Mouse (Mus musculus) intestine, embryonic 16.5 days (tissue): ENCODE data around the gene Chd4. TPM values are rescaled to one million over a fixed set of nuclear protein-coding genes. Genes with fewer than 3 reads are reported as not detected.

ENCODE experiments used
- ATAC-seq: fragments of 200-750 bp; cut with Nextera tagmentation; 2 replicates; pipeline ENCODE4 v1.8.0; 2017; ENCODE audit warnings: moderate TSS enrichment, moderate library complexity
- H3K27ac ChIP-seq: fragments of 300-500 bp; sonication (generic); 2 replicates; pipeline ENCODE4 v1.5.1; 2014; ENCODE audit warnings: mild to moderate bottlenecking, low read length
- H3K27me3 ChIP-seq: fragments of 300-500 bp; sonication (generic); replicated peaks from 2 replicates; pipeline ENCODE4 v1.6.1; 2014; ENCODE audit warnings: low read length, control low read depth, mixed read lengths; ENCODE audit not compliant: control insufficient read depth, insufficient read depth
- H3K36me3 ChIP-seq: fragments of 300-500 bp; sonication (generic); 2 replicates; pipeline ENCODE4 v1.6.1; 2014; ENCODE audit warnings: low read length, control low read depth; ENCODE audit not compliant: control insufficient read depth, insufficient read depth
- H3K4me1 ChIP-seq: fragments of 300-500 bp; sonication (generic); 2 replicates; pipeline ENCODE4 v1.6.1; 2014; ENCODE audit warnings: low read length, control low read depth, mixed read lengths; ENCODE audit not compliant: control insufficient read depth, insufficient read depth
- H3K4me2 ChIP-seq: fragments of 300-500 bp; sonication (generic); 2 replicates; pipeline ENCODE4 v1.6.1; 2014; ENCODE audit warnings: low read depth, low read length, control low read depth
- H3K4me3 ChIP-seq: fragments of 300-500 bp; sonication (generic); 2 replicates; pipeline ENCODE4 v1.5.1; 2014; ENCODE audit warnings: mild to moderate bottlenecking, low read length
- H3K9ac ChIP-seq: fragments of 300-500 bp; sonication (generic); 2 replicates; pipeline ENCODE4 v1.6.1; 2014; ENCODE audit warnings: low read depth, low read length
- H3K9me3 ChIP-seq: fragments of 300-500 bp; sonication (generic); 2 replicates; pipeline ENCODE4 v1.6.1; 2016; ENCODE audit warnings: low read length, control low read depth; ENCODE audit not compliant: control insufficient read depth
- WGBS: fragments of 180-500 bp; shearing (Covaris S2); extraction: QIAGEN DNeasy Blood & Tissue Kit; methylation state at CpG from one replicate; pipeline ENCODE4 v1.1.7; 2014; 5-methylcytosine and 5-hydroxymethylcytosine counted together
- polyA plus RNA-seq: library from polyadenylated mRNA; unstranded; fragments of >200 nt; fragmentation: Nextera tagmentation; extraction: Ambion mirVana; gene quantifications from 2 replicates; pipeline ENCODE4 v1.2.1, GENCODE M21; 2015

The Chd4 gene
- polyA plus RNA-seq, 1 experiment from 2014 or later = 44.8 TPM

DNA sequence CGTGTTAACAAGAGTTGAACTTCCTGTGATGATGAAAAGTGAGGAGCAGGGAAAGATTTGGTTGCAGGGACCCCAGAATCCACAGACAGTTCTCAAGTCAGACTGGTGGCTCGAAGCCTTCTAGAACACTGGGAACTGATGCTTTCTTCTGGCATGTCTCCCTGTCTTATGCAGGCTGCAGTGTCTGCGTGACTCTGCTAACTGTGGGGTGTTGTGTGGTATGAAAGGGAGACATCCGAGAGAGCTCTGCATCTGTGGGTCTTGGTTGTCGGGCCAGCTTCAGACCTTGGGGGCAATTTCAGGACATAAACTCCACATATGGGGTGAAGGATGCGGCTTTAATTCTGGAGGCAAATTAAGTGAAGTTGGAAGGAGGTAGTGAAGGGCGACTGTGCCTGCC lies 50.4 kb downstream of the Chd4 start:
- Histone ChIP-seq H3K4me3 (peak overlapping the region; percentile 67), H3K27me3 (no peaks in the 10 kb centered on the region), H3K4me1 (peaks cover 42% of the 10 kb centered on the region), H3K27ac (no peak overlapping the region; the same call in 1 of the 2 replicates), H3K9ac (peak overlapping the region; percentile 79), H3K9me3 (no peaks in the 10 kb centered on the region), H3K4me2 (peak overlapping the region; percentile 75), H3K36me3 (peaks cover 12% of the 10 kb centered on the region; the same call in 1 of the 2 replicates)
- 64% methylated on average over 7 of the region's 7 CpGs for WGBS
- ATAC-seq = no peak

GRCm38 (mm10) chr6:125146797-125147196 lies 51.0 kb downstream of the Chd4 start:
- Histone ChIP-seq H3K27me3 (no peaks in the 10 kb centered on the region), H3K4me2 (peak overlapping the region; percentile 75), H3K4me3 (peak overlapping the region; percentile 6; the same call in 1 of the 2 replicates), H3K4me1 (peaks cover 42% of the 10 kb centered on the region), H3K9me3 (no peaks in the 10 kb centered on the region), H3K27ac (0 out of 2 replicates have a peak overlapping the region, but pooled peaks have one; percentile 18), H3K9ac (0 out of 2 replicates have a peak overlapping the region, but pooled peaks have one; percentile 14), H3K36me3 (peaks cover 5% of the 10 kb centered on the region; the same call in 1 of the 2 replicates)
- ATAC-seq = no peak
- 83% methylated on average over 4 of the region's 4 CpGs for WGBS

DNA sequence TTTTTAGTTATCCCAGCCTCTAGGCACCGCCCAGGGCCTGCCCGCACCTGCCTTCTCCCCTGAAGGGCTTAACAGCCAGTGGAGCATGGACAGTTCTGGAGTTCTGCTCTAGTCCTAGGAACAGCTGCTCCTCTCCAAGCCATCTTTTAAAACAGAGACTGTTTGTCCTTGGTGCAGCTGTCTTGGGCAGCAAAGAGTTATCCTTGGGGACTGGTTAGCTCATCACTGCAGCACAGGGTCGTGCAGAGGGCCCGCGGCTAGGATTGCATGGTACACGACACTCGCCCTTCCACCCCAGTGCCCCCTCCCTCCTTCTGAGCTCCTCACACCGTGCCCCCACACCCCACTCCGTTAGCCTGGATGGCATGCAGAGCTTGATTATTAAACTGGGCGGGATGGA lies 51.5 kb downstream of the Chd4 start:
- Histone ChIP-seq H3K4me2 (0 out of 2 replicates have a peak overlapping the region, but pooled peaks have one; percentile 75), H3K27me3 (no peaks in the 10 kb centered on the region), H3K4me1 (peaks cover 42% of the 10 kb centered on the region), H3K9me3 (no peaks in the 10 kb centered on the region), H3K27ac (0 out of 2 replicates have a peak overlapping the region, but pooled peaks have one; percentile 18), H3K9ac (no peak overlapping the region; the same call in 1 of the 2 replicates), H3K4me3 (no peak overlapping the region), H3K36me3 (0 out of 2 replicates have a peak, but pooled peaks cover 2% of the 10 kb centered on the region)
- 57% methylated on average over 10 of the region's 10 CpGs for WGBS
- no peak for ATAC-seq

DNA sequence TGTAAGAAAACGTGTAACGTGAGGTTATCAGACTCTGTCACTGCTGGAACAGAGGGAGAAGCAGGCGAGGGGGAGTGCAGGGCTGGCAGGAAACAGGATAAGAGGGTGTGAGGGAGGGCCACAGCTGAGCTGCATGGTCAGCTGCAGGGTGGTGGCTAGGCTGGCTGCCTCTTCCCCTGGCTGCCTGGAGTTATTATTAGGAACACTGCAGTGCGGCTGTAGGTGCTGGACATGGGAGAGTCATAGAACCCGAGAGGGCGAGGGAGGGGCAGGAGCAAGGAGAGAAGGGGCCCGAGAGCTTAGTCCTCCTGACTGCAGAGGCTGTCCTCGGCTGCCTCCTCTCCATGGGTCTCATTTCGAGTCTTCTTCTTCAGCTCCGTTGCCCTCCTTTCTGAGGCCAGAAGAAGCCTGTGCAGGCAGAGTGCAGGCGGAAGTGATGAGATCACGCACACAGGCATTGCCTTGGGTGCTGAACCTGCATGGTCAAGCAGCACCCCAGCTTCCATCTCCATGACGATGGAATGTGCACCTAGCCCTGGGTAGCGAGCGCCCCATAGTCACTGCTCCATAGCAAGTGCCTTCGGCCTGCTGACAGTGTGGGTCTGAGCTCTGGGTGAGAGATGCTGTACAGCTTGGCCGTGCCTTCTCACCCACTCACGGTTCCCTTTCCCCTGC lies 52.6 kb downstream of the Chd4 start:
- no peak overlapping the region for H3K4me2 ChIP-seq
- H3K27me3 ChIP-seq = no peaks in the 10 kb centered on the region
- no peaks in the 10 kb centered on the region for H3K36me3 ChIP-seq
- 61% methylated on average over 18 of the region's 18 CpGs for WGBS
- H3K9me3 ChIP-seq = no peaks in the 10 kb centered on the region
- peaks cover 42% of the 10 kb centered on the region for H3K4me1 ChIP-seq
- H3K27ac ChIP-seq = no peak overlapping the region
- no peak for ATAC-seq
- no peak overlapping the region for H3K4me3 ChIP-seq
- peak overlapping the region; percentile 35 for H3K9ac ChIP-seq

DNA sequence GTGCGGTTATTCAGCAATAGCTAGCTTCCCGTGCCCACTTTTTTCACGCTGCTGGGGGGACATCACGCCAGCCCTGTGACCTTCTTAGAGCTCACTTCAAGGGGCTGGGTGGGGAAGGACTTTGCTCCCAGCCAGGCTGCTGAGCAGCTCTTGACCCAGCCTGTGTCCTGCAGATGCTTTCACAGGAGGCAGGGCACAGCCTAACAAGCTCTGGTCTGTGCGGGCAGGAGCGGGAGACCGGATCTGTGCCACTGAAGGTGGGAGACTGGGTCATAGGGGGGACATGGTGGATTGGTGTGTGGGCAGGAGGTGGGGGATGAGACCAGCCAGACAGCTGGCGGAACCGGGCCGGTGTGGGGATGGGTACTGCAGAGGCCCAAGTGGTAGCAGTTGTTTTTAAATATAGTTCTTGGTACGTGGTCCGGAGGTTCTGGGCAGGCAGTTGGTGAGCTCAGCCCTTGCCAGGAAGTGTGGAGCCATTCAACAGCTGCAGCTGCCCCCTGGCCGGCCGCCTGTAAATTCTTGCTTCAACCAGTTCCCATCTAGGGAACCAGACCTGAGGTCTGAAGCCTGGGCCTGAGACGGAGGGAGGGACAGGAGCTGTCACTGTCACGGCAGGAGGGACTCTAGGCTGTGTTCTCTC lies 53.3 kb downstream of the Chd4 start:
- no peaks in the 10 kb centered on the region for H3K36me3 ChIP-seq
- no peak overlapping the region for H3K4me3 ChIP-seq
- H3K9ac ChIP-seq = peak overlapping the region; percentile 35; the same call in 1 of the 2 replicates
- WGBS = 68% methylated on average over 16 of the region's 16 CpGs
- no peak for ATAC-seq
- H3K9me3 ChIP-seq = no peaks in the 10 kb centered on the region
- no peak overlapping the region for H3K4me2 ChIP-seq
- H3K27me3 ChIP-seq = no peaks in the 10 kb centered on the region
- H3K4me1 ChIP-seq = peaks cover 42% of the 10 kb centered on the region
- H3K27ac ChIP-seq = 0 out of 2 replicates have a peak overlapping the region, but pooled peaks have one; percentile 5

DNA sequence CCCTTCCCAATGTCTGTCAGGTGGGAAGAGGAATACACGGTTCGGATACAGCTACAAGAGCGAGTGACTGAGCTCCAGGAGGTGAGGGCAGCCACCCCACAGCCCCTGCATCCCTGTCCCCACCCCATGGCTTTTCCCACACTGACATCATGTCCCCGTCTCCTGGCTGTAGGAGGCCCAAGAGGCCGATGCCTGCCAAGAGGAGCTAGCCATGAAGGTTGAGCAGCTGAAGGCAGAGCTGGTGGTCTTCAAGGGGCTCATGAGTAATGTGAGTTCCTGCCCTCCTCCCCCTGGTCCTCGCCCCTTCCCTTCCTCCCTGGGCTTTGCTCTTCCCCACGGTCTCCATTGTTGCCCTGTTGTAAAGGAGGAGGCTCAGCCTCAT lies 53.8 kb downstream of the Chd4 start:
- Histone ChIP-seq H3K27me3 (no peaks in the 10 kb centered on the region), H3K4me1 (peaks cover 42% of the 10 kb centered on the region), H3K4me3 (no peak overlapping the region), H3K9me3 (no peaks in the 10 kb centered on the region), H3K36me3 (no peaks in the 10 kb centered on the region), H3K4me2 (no peak overlapping the region), H3K9ac (no peak overlapping the region), H3K27ac (0 out of 2 replicates have a peak overlapping the region, but pooled peaks have one; percentile 1)
- 70% methylated on average over 7 of the region's 7 CpGs for WGBS
- ATAC-seq = no peak

DNA sequence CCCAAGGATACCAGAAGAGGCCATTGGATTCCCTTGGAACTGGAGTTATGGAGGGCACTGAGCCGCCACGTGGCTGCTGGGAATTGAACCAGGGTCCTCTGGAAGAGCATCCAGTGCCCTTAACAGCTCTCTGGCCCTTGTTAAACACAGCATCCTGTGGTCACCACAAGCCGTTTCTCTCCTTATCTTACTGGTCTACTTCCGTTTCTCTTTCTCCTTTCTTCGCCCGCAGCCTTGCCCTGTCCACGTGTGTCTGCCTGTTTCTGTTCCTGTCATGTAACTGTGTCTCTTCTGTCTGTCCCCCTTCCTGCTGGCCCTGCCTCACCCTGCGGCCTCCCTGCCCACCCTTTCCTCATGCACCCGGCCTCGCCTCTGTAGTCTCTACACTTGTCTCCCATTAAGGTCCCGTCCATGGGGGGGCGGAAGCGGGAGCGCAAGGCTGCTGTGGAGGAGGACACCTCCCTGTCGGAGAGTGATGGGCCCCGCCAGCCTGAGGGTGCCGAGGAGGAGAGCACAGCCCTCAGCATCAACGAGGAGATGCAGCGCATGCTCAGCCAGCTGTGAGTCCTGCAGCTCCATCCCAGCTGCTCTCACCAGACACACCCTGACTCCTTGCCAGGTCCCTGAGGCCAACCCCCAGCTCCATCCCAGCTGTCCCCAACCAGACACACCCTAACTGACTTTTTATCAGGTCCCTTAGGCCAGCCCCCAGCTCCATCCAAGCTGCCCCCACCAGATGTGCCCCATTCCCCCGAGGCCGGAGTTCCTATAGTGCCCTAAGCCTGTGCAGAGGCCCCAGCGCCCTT lies 56.6 kb downstream of the Chd4 start:
- 79% methylated on average over 22 of the region's 22 CpGs for WGBS
- Histone ChIP-seq H3K4me3 (no peak overlapping the region), H3K9ac (no peak overlapping the region), H3K4me1 (peaks cover 15% of the 10 kb centered on the region), H3K27me3 (no peaks in the 10 kb centered on the region), H3K4me2 (no peak overlapping the region), H3K27ac (no peak overlapping the region), H3K9me3 (no peaks in the 10 kb centered on the region), H3K36me3 (no peaks in the 10 kb centered on the region)
- no peak for ATAC-seq

GRCm38 (mm10) chr6:125153018-125153389 lies 57.2 kb downstream of the Chd4 start:
- H3K9ac ChIP-seq = no peak overlapping the region
- H3K4me1 ChIP-seq = peaks cover 12% of the 10 kb centered on the region
- H3K36me3 ChIP-seq = no peaks in the 10 kb centered on the region
- H3K27me3 ChIP-seq = no peaks in the 10 kb centered on the region
- no peak overlapping the region for H3K27ac ChIP-seq
- H3K9me3 ChIP-seq = no peaks in the 10 kb centered on the region
- 83% methylated on average over 5 of the region's 5 CpGs for WGBS
- H3K4me2 ChIP-seq = no peak overlapping the region
- H3K4me3 ChIP-seq = no peak overlapping the region
- ATAC-seq = no peak

DNA sequence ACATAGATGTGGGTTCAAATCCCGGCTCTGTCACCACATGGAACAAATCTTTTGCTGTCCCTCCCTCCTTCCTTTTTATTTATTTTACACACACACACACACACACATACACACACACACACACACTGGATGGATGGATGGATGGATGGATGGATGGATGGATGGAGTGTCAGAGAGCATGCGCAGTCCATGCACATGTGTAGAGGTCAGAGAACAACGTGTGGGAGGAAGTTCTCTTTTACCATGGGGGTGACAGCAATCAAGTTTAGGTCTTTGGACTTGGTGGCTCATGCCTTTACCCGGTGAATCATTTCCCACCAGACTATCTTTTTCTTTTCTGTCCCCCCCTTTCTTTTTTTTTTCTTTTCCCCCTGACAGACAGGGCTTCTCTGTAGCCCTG lies 57.9 kb downstream of the Chd4 start:
- H3K9ac ChIP-seq = no peak overlapping the region
- H3K4me2 ChIP-seq = no peak overlapping the region
- peaks cover 10% of the 10 kb centered on the region for H3K4me1 ChIP-seq
- H3K36me3 ChIP-seq = peaks cover 4% of the 10 kb centered on the region; the same call in 1 of the 2 replicates
- no peak for ATAC-seq
- H3K27ac ChIP-seq = no peak overlapping the region
- no peaks in the 10 kb centered on the region for H3K27me3 ChIP-seq
- no peak overlapping the region for H3K4me3 ChIP-seq
- no peaks in the 10 kb centered on the region for H3K9me3 ChIP-seq
- WGBS = 88% methylated on average over 4 of the region's 4 CpGs
